Mouse (Mus musculus): ENCODE measurements around the gene Tmprss9.

DNA sequence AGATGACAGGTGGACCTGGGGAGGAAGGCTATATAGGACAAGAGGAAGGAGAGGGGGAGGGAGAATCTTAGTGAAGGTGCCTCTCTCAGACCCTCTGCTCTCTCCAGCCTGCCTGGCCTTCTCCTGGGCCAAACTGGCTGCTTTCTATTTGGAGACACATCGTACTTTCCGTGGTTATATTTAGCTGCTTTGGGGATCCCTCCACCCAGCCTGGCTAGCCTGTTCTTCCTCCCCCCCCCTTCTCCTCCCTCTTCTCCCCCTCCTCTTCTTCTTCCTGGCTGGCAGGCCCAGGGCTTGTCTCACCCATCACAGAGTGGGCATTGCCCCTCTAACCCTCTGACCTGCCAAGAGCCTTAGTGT is 69.3 kb downstream of the Tmprss9 start:
- TF ChIP-seq POLR2A (IDR thresholded peaks at IDR 0.05; ENCODE audit: insufficient read depth, low read depth, low read length) (no peak), CTCF (IDR thresholded peaks at IDR 0.05; ENCODE audit: insufficient read depth, low read depth, low read length) (no peak)
